In the genomic region with DNA sequence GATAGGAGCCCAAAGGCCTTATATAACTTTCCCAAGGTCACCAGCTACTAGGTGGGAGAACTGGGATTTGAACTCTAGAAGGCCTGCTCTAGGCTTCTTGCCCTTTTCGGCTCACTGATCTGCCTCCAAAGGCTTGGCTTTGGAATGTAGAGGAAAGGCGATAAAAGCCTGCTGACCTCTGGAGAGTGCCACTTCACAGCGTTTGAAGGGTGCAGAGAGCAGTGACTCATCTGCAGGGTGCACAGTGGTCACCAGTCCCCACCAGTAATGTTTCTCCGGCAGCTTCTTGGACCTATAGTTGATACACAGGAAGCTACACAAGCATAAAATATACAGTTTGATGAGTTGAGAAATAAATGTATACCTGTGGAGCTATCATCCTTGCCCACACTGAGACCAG, we compare ENCODE assay signal across 24 mouse cellular contexts.
"Had no signal": no experiment of that assay in that cellular context is flagged by ENCODE, and none has a peak within 500 bp of the region (broad histone marks: within the 10 kb centered on the region; RNA-seq: fewer than 3 reads in every experiment).

No protein-coding gene starts in this region.

- H3K36me3 ChIP-seq: forebrain, embryonic 15.5 days; hindbrain, embryonic 13.5 days; hindbrain, embryonic 15.5 days had no signal

- DNase-seq: forebrain, postnatal 0 days; gastrocnemius, postnatal 14 days; gastrocnemius, postnatal 36 days; heart, adult 11 months; heart, adult 2 months; heart, postnatal 14 days; heart, postnatal 36 days; kidney, adult 11 months; kidney, adult 8-10 months; kidney, postnatal 10 days; kidney, postnatal 36 days; layer of hippocampus, adult 9-11 months; layer of hippocampus, postnatal 36 days; left cerebral cortex, postnatal 4 days had no signal

- H3K27me3 ChIP-seq: forebrain, embryonic 15.5 days; heart, embryonic 13.5 days; heart, embryonic 15.5 days; hindbrain, embryonic 15.5 days; limb, embryonic 15.5 days had no signal

- H3K27ac ChIP-seq: forebrain, embryonic 15.5 days; heart, adult 2 months; heart, embryonic 13.5 days; heart, embryonic 15.5 days; hindbrain, embryonic 13.5 days; hindbrain, embryonic 15.5 days; hindbrain, postnatal 0 days; limb, embryonic 13.5 days; limb, embryonic 15.5 days had no signal

- H3K4me3 ChIP-seq: forebrain, embryonic 15.5 days; heart, adult 2 months; heart, embryonic 13.5 days; heart, embryonic 15.5 days; hindbrain, embryonic 13.5 days; hindbrain, embryonic 15.5 days; limb, embryonic 13.5 days; limb, embryonic 15.5 days had no signal

- H3K9me3 ChIP-seq: forebrain, embryonic 15.5 days; heart, embryonic 13.5 days; heart, embryonic 15.5 days; hindbrain, embryonic 13.5 days; hindbrain, embryonic 15.5 days; limb, embryonic 13.5 days; limb, embryonic 15.5 days had no signal

- H3K4me2 ChIP-seq: forebrain, embryonic 15.5 days; heart, embryonic 11.5 days; heart, embryonic 13.5 days; heart, embryonic 15.5 days; hindbrain, embryonic 13.5 days; hindbrain, embryonic 15.5 days; limb, embryonic 13.5 days; limb, embryonic 15.5 days had no signal

- ATAC-seq: forebrain, embryonic 15.5 days; forebrain, postnatal 0 days; hindbrain, postnatal 0 days; intestine, embryonic 16.5 days had no signal

- H3K9ac ChIP-seq: forebrain, embryonic 15.5 days; forebrain, postnatal 0 days; heart, embryonic 13.5 days; heart, embryonic 15.5 days; hindbrain, embryonic 13.5 days; hindbrain, embryonic 15.5 days; limb, embryonic 13.5 days; limb, embryonic 15.5 days had no signal
